Mouse (Mus musculus): ENCODE data around the gene Gng2.
A peak's percentile ranks its signal among the peaks of the same experiment; 100 is the strongest.

DNA sequence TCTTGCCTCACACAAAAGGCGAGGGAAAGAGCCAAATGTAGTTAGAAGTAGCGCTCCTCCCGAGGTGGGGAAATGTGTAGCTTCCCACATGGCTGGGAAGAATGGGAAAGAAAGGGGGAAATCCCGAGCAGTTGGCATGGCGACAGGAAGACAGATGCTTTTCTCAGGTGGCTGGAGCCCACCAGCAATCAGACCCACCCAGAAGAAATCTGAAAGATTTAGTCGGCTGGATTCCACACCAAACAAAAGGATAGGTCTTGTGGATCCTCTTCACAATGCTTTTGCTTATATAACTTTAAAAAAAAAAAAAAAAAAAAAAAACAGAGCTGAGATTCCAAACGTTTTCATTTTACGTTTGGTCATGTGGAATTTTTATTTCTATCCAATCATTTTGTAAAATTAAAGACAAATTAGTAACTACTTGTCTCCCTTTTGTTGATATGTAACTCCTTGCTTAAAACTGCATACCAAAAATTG, 10.0 kb upstream of the Gng2 start:
- no peak for TF ChIP-seq ZC3H11A (IDR thresholded peaks at IDR 0.05; ENCODE audit: borderline replicate concordance, low read depth, low read length)
- TF ChIP-seq HCFC1 (IDR thresholded peaks at IDR 0.05; ENCODE audit: borderline replicate concordance, insufficient read depth, low read length) = no peak
- no peak for TF ChIP-seq CHD2 (IDR thresholded peaks at IDR 0.05; ENCODE audit: low read depth, low read length)
- peak; percentile 67; the same call in 1 of the 2 replicates for TF ChIP-seq ZNF384 (IDR thresholded peaks at IDR 0.05; ENCODE audit: low read depth, low read length)

Measured in ES-E14 (cell line).